Mouse (Mus musculus): ENCODE measurements at regions not wholly inside any gene's neighbourhood (a gene's known extent, or its start where the extent isn't known, plus 50 kb on each side); places are given as distances from the start of the nearest gene placed in this dataset.

- no peak for DNase-seq (ENCODE audit: extremely low spot score in 1 of 2, low spot score in 1 of 2)
These were observed 146.5 kb downstream of the Slc39a8 start for GRCm38 (mm10) chr3:135971611-135972010.

GRCm38 (mm10) chr3:135972413-135972812, 147.3 kb downstream of the Slc39a8 start:
- DNase-seq (ENCODE audit: extremely low spot score in 1 of 2, low spot score in 1 of 2) = peak; percentile 13 to 19

GRCm38 (mm10) chr3:135973243-135973642, 148.2 kb downstream of the Slc39a8 start:
- DNase-seq (ENCODE audit: extremely low spot score in 1 of 2, low spot score in 1 of 2) = no peak

GRCm38 (mm10) chr3:135973842-135974241, 148.8 kb downstream of the Slc39a8 start:
- no peak for DNase-seq (ENCODE audit: extremely low spot score in 1 of 2, low spot score in 1 of 2)

DNA sequence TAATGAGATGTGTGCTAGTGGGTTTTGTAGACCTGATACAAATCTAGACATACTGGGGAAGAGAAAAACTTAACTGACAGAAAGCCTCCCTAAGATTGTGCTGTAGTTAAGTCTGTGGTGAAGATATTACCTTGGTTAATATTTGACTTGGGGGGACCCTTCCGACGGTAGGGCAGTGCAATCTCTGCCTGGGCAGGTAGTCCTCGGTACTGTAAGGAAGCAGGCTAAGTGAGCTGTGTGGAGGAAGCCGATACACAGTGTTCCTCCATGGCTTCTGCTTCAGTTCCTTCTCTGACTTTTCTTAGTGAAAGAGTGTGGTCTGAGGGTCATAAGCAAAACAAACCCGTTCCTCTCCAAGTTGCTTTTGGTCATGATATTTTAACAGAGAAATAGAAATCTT, 149.7 kb downstream of the Slc39a8 start:
- DNase-seq (ENCODE audit: extremely low spot score in 1 of 2, low spot score in 1 of 2) = no peak

DNA sequence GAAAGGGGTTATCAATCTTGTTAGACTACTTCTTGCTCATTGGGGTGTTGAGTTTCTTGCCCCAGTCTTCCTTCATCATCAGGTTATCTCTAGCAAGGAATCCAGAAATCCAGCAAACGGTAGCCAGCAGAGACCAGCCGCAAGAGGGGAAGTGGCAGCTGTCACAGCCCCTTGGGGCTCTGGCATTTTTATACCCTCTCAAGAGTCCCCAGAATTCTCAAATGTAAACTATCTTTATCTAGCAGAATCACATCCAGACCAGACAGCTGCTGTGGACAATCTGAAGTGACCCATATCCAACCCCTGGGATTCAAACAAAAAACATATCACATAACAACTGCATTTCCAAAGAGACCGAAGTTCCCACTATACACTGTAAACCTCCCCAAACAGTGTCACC, 162.1 kb downstream of the Slc39a8 start:
- no peak for DNase-seq (ENCODE audit: extremely low spot score in 1 of 2, low spot score in 1 of 2)

DNA sequence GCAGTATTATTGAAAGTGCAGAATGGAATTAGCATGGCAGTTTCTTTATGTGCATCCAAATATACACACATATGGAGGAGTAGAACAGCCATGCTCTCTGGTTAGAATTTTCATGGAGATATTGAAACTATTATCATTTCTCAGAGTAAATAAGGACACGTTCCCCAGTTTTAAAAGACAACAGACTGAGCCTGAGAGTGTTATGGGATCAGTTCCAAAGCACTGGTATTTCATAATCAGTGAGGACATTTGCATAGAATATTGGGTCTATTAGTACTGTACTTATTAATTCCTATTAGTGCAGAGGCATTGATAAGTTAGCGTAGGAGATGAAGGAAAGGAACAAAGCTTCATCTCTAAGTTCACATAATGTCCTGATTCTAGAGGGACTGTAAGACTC, 164.2 kb downstream of the Slc39a8 start:
- no peak for DNase-seq (ENCODE audit: extremely low spot score in 1 of 2, low spot score in 1 of 2)

GRCm38 (mm10) chr3:135990338-135990737, 165.3 kb downstream of the Slc39a8 start:
- no peak for DNase-seq (ENCODE audit: extremely low spot score in 1 of 2, low spot score in 1 of 2)

DNA sequence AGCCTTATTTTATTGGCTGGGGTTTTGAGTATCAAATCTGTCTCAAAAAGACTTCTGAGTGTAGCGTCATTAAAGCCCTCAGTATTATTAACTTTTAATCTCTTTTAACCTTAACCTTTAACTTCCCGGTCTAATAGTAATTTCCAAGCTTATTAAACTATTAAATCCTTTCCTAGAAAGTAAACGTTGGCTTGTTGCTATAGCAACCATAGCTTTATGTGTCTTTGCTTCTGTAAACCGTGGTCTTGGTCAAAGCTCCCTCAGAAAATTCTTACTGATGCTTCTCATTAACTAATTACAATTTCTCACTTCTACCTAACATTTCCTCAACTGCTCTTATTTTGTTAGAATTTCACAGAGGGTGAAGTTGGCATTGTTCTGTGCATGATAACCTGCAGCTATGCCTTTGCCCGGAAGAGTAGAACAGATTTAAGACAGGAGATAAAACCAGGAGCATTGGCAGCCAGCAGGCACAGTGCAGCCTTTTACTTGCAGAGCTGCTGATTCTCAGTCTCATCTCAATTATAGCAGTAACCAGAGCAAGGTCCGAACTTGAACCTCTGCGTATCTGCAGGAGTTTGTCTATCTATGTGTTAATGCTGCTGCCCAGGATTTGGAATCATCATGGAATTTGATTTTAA, 165.9 kb downstream of the Slc39a8 start:
- no peak for DNase-seq (ENCODE audit: extremely low spot score in 1 of 2, low spot score in 1 of 2)

DNA sequence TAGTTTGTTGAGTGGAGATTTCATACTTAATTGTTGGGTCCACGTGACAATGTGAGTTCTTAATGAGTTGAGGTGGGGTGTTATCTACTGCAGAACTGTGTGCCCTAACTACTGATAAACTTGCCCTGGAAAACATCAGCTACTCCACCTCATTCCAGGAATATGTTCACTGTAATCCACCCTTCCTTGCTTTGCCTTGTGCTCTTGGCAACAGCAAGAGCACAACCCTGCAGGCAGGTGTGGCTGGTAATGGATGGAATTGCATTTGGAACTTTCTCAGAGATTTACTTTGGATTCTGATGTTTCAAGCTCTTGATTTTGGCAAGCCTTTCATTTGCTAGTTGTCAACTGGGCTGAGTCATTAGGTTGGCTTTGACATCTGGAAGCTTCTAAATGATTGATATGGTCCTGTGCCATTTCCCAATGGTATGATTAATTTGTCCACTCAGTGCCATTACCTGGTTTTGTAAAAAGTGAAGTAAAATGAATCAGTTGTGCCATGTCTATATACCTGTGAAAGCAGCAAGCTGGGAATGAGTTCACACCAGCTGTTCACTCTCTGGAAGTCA, 175.6 kb downstream of the Slc39a8 start:
- no peak for DNase-seq (ENCODE audit: extremely low spot score in 1 of 2, low spot score in 1 of 2)

All from layer of hippocampus, postnatal 25 days (tissue).